Mouse (Mus musculus) kidney, embryonic 14.5 days (tissue): ENCODE data around the gene Dnah7a. TPM values are rescaled to one million over a fixed set of nuclear protein-coding genes. Genes with fewer than 3 reads are reported as not detected.
"Not testable (repeated sequence)": the region's sequence is repeated elsewhere in the genome, so short reads cannot be mapped to it uniquely, and the experiment has no call there.

Experiments
- ATAC-seq: fragments of 200-750 bp; cut with Nextera tagmentation; 2 replicates; pipeline ENCODE4 v1.8.0; 2017; ENCODE audit warnings: moderate number of reproducible peaks, mild to moderate bottlenecking, moderate TSS enrichment, moderate library complexity; ENCODE audit not compliant: low FRiP score, low TSS enrichment
- H3K27ac ChIP-seq: fragments of 300-500 bp; sonication (generic); 2 replicates; pipeline ENCODE4 v1.5.1; 2014; ENCODE audit warnings: low read depth, mild to moderate bottlenecking, low read length, moderate library complexity, mixed read lengths
- H3K27me3 ChIP-seq: fragments of 300-500 bp; sonication (generic); 2 replicates; pipeline ENCODE4 v1.6.1; 2014; ENCODE audit warnings: mild to moderate bottlenecking, low read length; ENCODE audit not compliant: control insufficient read depth, insufficient read depth
- H3K36me3 ChIP-seq: fragments of 300-500 bp; sonication (generic); 2 replicates; pipeline ENCODE4 v1.6.1; 2014; ENCODE audit warnings: low read length, mixed read lengths; ENCODE audit not compliant: control insufficient read depth, insufficient read depth
- H3K4me1 ChIP-seq: fragments of 300-500 bp; sonication (generic); 2 replicates; pipeline ENCODE4 v1.6.1; 2014; ENCODE audit warnings: low read length, mixed read lengths; ENCODE audit not compliant: control insufficient read depth, insufficient read depth
- H3K4me2 ChIP-seq: fragments of 300-500 bp; sonication (generic); replicated peaks from 2 replicates; pipeline ENCODE4 v1.6.1; 2014; ENCODE audit warnings: low read depth, mild to moderate bottlenecking, low read length
- H3K4me3 ChIP-seq: fragments of 300-500 bp; sonication (generic); 2 replicates; pipeline ENCODE4 v1.5.1; 2014; ENCODE audit warnings: mild to moderate bottlenecking, low read length
- H3K9ac ChIP-seq: fragments of 300-500 bp; sonication (generic); 2 replicates; pipeline ENCODE4 v1.6.1; 2014; ENCODE audit warnings: low read depth, mild to moderate bottlenecking, low read length, moderate library complexity
- H3K9me3 ChIP-seq: fragments of 300-500 bp; sonication (generic); 2 replicates; pipeline ENCODE4 v1.6.1; 2016; ENCODE audit warnings: low read length; ENCODE audit not compliant: control insufficient read depth
- WGBS: fragments of 180-500 bp; shearing (Covaris S2); extraction: QIAGEN DNeasy Blood & Tissue Kit; methylation state at CpG from one replicate; pipeline ENCODE4 v1.1.7; 2014; 5-methylcytosine and 5-hydroxymethylcytosine counted together
- polyA plus RNA-seq: library from polyadenylated mRNA; unstranded; fragments of >200 nt; fragmentation: Nextera tagmentation; extraction: Ambion mirVana; gene quantifications from 2 replicates; pipeline ENCODE4 v1.2.1, GENCODE M21; 2014

Gene Dnah7a
- 1.1 and 1.9 TPM in 2 replicates for polyA plus RNA-seq

GRCm38 (mm10) chr1:53706431-53707361, at the start of gene Dnah7a:
Gene Dnah7a, minus strand, starts transcription at chr1:53706784.
- H3K36me3 ChIP-seq: no peaks in the 10 kb centered on the region
- peak within 1 kb of the TSS; percentile 64 for H3K4me2 ChIP-seq
- 14% methylated on average over 42 of the region's 42 CpGs for WGBS
- H3K4me3 ChIP-seq: peak within 1 kb of the TSS; percentile 43
- no peaks in the 10 kb centered on the region for H3K9me3 ChIP-seq
- H3K27ac ChIP-seq: no peak within 1 kb of the TSS
- no peaks in the 10 kb centered on the region for H3K27me3 ChIP-seq
- peak; percentile 89 for ATAC-seq
- H3K9ac ChIP-seq: peak within 1 kb of the TSS; percentile 25; the same call in 1 of the 2 replicates
- H3K4me1 ChIP-seq: no peaks in the 10 kb centered on the region

- H3K27ac ChIP-seq, H3K9me3 ChIP-seq, H3K4me1 ChIP-seq, H3K27me3 ChIP-seq, H3K36me3 ChIP-seq, ATAC-seq, H3K9ac ChIP-seq, H3K4me3 ChIP-seq, H3K4me2 ChIP-seq: not testable (repeated sequence)
- WGBS: 96% methylated on average over 2 of the region's 2 CpGs
Observed at GRCm38 (mm10) chr1:53753501-53753900, 46.9 kb upstream of the Dnah7a start.

DNA sequence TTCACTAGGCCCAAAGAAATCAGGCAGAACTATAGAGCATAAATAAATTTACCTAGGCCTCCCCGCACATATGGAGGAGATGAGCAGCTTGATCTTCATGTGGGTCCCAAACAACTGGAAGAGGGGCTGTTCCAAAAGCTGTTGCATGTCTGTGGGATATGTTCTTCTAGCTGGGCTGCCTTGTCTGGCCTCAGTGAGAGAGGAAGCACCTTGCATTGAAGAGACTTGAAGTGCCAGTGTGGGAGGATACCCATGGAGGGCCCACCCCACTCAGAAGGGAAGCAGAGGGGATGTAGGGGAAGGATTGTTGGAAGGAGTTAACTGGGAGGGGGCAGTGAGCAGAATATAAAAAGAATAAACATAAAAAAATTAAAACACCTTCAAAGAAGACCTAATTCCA, 44.6 kb upstream of the Dnah7a start:
- H3K27me3 ChIP-seq: no peaks in the 10 kb centered on the region
- no peaks in the 10 kb centered on the region for H3K9me3 ChIP-seq
- WGBS: 79% methylated on average over 1 of the region's 1 CpGs
- no peaks in the 10 kb centered on the region for H3K4me1 ChIP-seq
- no peak overlapping the region for H3K4me2 ChIP-seq
- no peak for ATAC-seq
- H3K4me3 ChIP-seq: no peak overlapping the region
- no peak overlapping the region for H3K27ac ChIP-seq
- H3K9ac ChIP-seq: no peak overlapping the region
- no peaks in the 10 kb centered on the region for H3K36me3 ChIP-seq

DNA sequence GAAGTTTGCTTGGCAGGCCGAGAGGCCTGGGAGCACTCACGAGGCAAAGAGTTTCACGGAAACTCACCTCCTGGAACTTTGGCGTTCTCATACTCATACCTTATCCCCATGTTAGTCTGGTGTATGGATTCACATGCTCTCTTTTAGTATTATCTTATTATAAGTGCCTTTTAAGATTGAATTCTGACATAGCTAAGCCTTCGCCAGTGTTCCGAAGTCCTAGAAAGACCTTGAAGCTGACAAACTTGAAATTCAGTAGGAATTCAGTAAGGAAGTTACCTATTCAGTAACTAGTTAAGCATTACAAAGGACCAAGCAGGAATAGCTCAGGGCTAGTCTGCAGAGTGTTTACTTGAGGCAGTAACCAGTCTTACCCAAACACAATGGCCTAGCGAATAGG, 44.1 kb upstream of the Dnah7a start:
- not testable (repeated sequence) for H3K4me1 ChIP-seq, H3K9me3 ChIP-seq, H3K27ac ChIP-seq, H3K4me2 ChIP-seq, H3K4me3 ChIP-seq, ATAC-seq, H3K9ac ChIP-seq, H3K27me3 ChIP-seq, H3K36me3 ChIP-seq
- 92% methylated on average over 7 of the region's 7 CpGs for WGBS

DNA sequence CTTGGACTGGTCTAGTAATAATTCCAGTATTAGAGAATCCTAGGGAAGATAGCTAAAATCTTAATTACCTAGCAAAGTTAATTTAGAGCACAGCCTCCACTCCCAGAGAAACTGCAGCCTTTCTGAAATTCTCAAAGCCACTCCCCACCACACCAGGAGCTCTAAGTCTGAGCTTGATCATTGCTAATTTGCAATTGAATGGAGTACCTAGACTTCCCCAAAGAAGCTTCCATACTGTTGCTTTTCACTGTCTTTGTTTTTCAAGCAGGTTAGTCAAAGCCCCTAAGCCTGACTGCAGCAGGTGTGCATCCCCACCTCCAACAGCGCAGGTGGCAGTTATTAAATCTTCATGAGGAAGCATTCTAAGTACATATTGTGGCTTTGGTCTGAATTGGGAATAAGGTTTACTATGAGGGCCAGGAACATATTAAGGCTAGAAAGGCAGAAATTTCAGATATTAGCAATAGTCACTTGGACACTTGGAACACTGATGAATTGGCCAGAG, 43.3 kb upstream of the Dnah7a start:
- H3K36me3 ChIP-seq, H3K9ac ChIP-seq, H3K27me3 ChIP-seq, H3K9me3 ChIP-seq, H3K4me2 ChIP-seq, ATAC-seq, H3K4me3 ChIP-seq, H3K4me1 ChIP-seq, H3K27ac ChIP-seq: not testable (repeated sequence)
- 87% methylated on average over 1 of the region's 1 CpGs for WGBS

- 33% methylated on average over 9 of the region's 11 CpGs for WGBS
- H3K27ac ChIP-seq: no peak overlapping the region
- H3K4me2 ChIP-seq: no peak overlapping the region
- H3K4me1 ChIP-seq: no peaks in the 10 kb centered on the region
- no peak overlapping the region for H3K4me3 ChIP-seq
- H3K9ac ChIP-seq: no peak overlapping the region
- no peaks in the 10 kb centered on the region for H3K9me3 ChIP-seq
- H3K36me3 ChIP-seq: no peaks in the 10 kb centered on the region
- H3K27me3 ChIP-seq: no peaks in the 10 kb centered on the region
- ATAC-seq: no peak
Observed at GRCm38 (mm10) chr1:53748571-53748970, 42.0 kb upstream of the Dnah7a start.

DNA sequence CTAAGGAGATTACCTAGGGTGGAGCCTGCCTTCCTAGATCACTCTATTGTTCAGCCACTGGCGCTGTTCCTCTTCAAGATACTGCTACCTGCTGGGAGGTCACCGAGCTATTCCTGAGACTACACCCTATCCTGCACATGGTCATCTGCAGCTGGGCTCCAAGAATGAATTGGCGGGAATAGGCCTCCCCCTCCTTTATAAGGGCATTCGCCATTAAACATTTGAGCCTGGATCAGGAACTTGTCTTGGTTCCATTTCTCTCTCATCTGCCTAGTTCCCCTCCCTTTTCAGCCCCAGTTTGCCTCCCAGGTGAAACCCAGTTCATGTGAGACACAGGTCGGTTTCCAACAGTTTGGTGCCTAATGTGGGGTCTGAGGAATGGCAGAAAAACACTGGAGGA, 39.4 kb upstream of the Dnah7a start:
- no peaks in the 10 kb centered on the region for H3K9me3 ChIP-seq
- 86% methylated on average over 5 of the region's 5 CpGs for WGBS
- no peak overlapping the region for H3K4me2 ChIP-seq
- H3K27me3 ChIP-seq: no peaks in the 10 kb centered on the region
- no peak overlapping the region for H3K27ac ChIP-seq
- H3K4me3 ChIP-seq: no peak overlapping the region
- H3K9ac ChIP-seq: no peak overlapping the region
- no peak for ATAC-seq
- H3K36me3 ChIP-seq: no peaks in the 10 kb centered on the region
- H3K4me1 ChIP-seq: no peaks in the 10 kb centered on the region

DNA sequence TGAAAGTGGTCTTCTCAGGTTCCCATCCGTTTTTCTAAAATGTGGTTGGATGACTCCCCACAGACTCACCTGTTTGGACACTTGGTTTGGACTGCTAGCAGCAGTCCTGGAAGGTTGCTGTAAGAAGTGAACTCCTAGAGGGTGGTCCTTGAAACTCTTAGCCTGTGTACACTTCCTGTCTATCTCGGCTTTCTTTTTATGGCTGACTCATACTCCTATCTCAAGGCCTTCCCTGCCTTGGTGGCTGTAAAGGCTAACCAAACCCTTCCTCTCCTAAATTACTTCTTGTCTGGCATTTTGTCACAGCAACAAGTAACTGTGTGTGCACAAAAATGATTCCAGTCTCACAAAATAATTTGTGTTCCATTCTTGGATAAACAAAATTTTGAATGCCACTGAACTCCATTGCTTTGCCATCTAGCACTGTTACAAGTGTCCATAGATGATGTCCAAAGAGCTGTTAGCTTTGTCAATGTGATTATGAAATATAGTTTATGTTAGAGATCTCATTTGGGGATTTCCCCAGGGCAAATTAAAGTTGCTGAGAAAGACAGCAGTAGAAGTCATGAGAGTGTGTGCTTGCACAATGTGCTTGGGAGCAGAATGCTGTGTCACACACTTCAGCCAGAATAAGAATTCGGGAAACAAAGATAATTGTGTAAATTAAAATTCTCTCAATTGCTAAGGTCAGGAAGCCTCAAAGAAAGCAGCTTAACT, 35.3 kb upstream of the Dnah7a start:
- Histone ChIP-seq H3K9ac (no peak overlapping the region), H3K27ac (no peak overlapping the region), H3K4me2 (no peak overlapping the region), H3K4me1 (no peaks in the 10 kb centered on the region), H3K4me3 (no peak overlapping the region), H3K27me3 (no peaks in the 10 kb centered on the region), H3K36me3 (no peaks in the 10 kb centered on the region), H3K9me3 (no peaks in the 10 kb centered on the region)
- WGBS: 76% methylated on average over 3 of the region's 3 CpGs
- ATAC-seq: no peak
